Mouse (Mus musculus): ENCODE results near the gene Igfbp5. TPM values are rescaled to one million over a fixed set of nuclear protein-coding genes. Genes with fewer than 3 reads are reported as not detected.

Gene Igfbp5
- total RNA-seq, 1 experiment = 2.1 TPM

DNA sequence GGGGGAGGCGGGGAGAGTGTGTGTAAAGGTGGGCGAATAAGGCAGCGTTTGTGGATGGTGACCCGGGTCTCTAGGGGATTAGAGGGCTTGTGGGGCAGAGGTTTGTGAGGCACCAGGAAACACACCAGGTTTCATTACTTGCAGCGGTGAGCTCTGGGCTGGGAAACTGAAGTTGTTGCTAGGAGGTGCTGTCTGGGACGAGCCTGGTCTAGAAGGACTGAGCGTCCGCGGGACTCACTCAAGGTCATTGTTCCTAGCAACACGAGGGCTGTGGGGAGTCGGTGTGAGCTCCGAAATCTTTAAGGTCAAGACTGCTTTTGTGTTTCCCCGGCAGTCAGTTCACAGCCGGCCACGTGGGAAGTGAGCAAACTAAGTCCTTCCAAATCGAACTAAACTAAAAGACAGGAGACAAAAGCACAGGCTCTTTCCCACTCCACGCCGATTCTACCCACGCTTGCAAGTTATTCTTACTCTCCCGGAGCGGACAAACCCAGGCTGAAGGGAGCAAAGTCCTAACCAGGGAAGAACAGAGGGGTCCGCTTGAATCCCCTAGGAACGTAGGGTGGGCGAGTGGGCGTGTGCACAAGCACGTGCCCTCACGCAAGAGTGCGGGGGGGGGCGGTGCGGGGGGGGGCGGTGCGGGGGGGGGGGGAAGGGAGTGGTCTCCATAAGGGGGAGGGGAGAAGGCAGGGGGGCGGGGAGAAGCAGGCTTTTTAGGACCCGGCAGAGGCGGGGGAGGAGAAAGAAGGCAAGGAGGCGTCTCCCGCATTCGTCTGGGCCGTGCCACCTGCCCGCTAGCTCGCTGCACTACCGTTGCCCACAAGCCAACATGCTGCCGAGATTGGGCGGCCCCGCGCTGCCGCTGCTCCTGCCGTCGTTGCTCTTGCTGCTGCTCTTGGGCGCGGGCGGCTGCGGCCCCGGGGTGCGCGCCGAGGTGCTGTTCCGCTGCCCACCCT, 50.7 kb downstream of the Igfbp5 start, which contains the start of gene Igfbp2:
Igfbp2 (plus strand) TSS at position 753 of the 956 bp plus-strand sequence.
- in situ Hi-C loops (cut with MboI; ENCODE audit: low sequenced_read_pairs in 2 of 2, unreplicated experiment in 2 of 2) = no loop called here
- peaks cover 3 to 22% of the 10 kb centered on the region in 2 experiments for H3K4me1 ChIP-seq (ENCODE audit: control insufficient read depth in 2 of 2, insufficient read depth in 2 of 2, low read length in 2 of 2, poor library complexity in 1 of 2)
- DNase-seq (ENCODE audit: low read depth, low spot score) = peak; percentile 75

DNA sequence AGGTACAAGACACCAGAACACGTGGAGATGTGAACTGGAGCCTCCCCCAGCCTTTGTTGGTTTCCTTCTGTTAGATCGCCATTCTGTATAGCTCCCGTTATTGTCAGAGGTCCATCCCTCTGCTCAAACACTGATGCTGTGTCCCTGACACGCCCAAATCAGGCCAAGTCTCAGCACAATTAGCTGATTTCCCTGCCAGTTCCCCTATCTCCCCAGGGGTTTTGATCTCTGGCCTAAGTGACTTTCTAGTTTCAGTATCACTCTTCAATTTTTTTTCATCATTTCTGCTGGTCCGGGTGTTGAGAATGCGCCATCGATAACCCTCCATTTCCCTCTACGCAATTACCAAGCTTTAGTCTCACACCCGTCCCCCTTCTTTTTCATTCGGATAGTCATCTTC, 51.8 kb downstream of the Igfbp5 start:
- no peak for DNase-seq (ENCODE audit: low read depth, low spot score)
- no peaks in the 10 kb centered on the region for H3K9me3 ChIP-seq (ENCODE audit: control insufficient read depth, insufficient read depth, low read depth, low read length)
- TF ChIP-seq ZC3H11A (IDR thresholded peaks at IDR 0.05; ENCODE audit: borderline replicate concordance, low read depth, low read length) = no peak
- no peak for TF ChIP-seq HCFC1 (IDR thresholded peaks at IDR 0.05; ENCODE audit: borderline replicate concordance, insufficient read depth, low read length)
- no peak for TF ChIP-seq MAFK (IDR thresholded peaks at IDR 0.05; ENCODE audit: insufficient read depth, low read depth, low read length)
- in situ Hi-C loops (cut with MboI; ENCODE audit: low sequenced_read_pairs in 2 of 2, unreplicated experiment in 2 of 2) = no loop called here
- peak overlapping the region in 1 of 2 experiments; percentile 67; a peak in 2 of 4 replicates for H3K4me3 ChIP-seq (ENCODE audit: insufficient read depth in 1 of 2, low read depth in 1 of 2, low read length in 2 of 2, poor library complexity in 1 of 2, severe bottlenecking in 1 of 2)
- peaks cover 3 to 19% of the 10 kb centered on the region in 2 experiments for H3K4me1 ChIP-seq (ENCODE audit: control insufficient read depth in 2 of 2, insufficient read depth in 2 of 2, low read length in 2 of 2, poor library complexity in 1 of 2)
- H3K27ac ChIP-seq (ENCODE audit: insufficient read depth, low read depth, low read length, poor library complexity, severe bottlenecking) = no peak overlapping the region
- H3K9ac ChIP-seq (ENCODE audit: insufficient read depth, low read depth, low read length, poor library complexity, severe bottlenecking) = no peak overlapping the region
- peaks cover 4% of the 10 kb centered on the region; the same call in 1 of the 2 replicates for H3K36me3 ChIP-seq (ENCODE audit: control insufficient read depth, insufficient read depth, low read length, poor library complexity, severe bottlenecking)

More for the DNA sequence above, 50.7 kb downstream of the Igfbp5 start, which contains the start of gene Igfbp2:
- H3K4me3 ChIP-seq (ENCODE audit: insufficient read depth in 1 of 2, low read depth in 1 of 2, low read length in 2 of 2, poor library complexity in 1 of 2, severe bottlenecking in 1 of 2) = peak within 1 kb of the TSS; percentile 83 to 98
- H3K9ac ChIP-seq (ENCODE audit: insufficient read depth, low read depth, low read length, poor library complexity, severe bottlenecking) = peak within 1 kb of the TSS; percentile 91
- no peak for TF ChIP-seq HCFC1 (IDR thresholded peaks at IDR 0.05; ENCODE audit: borderline replicate concordance, insufficient read depth, low read length)
- no peak for TF ChIP-seq ZC3H11A (IDR thresholded peaks at IDR 0.05; ENCODE audit: borderline replicate concordance, low read depth, low read length)
- no peak for TF ChIP-seq MAFK (IDR thresholded peaks at IDR 0.05; ENCODE audit: insufficient read depth, low read depth, low read length)
- no peak for TF ChIP-seq CHD2 (IDR thresholded peaks at IDR 0.05; ENCODE audit: low read depth, low read length)
- TF ChIP-seq ZNF384 (IDR thresholded peaks at IDR 0.05; ENCODE audit: low read depth, low read length) = no peak
- H3K36me3 ChIP-seq (ENCODE audit: control insufficient read depth, insufficient read depth, low read length, poor library complexity, severe bottlenecking) = peaks cover 14% of the 10 kb centered on the region
- H3K27ac ChIP-seq (ENCODE audit: insufficient read depth, low read depth, low read length, poor library complexity, severe bottlenecking) = peak within 1 kb of the TSS; percentile 96
- no peaks in the 10 kb centered on the region for H3K9me3 ChIP-seq (ENCODE audit: control insufficient read depth, insufficient read depth, low read depth, low read length)

DNA sequence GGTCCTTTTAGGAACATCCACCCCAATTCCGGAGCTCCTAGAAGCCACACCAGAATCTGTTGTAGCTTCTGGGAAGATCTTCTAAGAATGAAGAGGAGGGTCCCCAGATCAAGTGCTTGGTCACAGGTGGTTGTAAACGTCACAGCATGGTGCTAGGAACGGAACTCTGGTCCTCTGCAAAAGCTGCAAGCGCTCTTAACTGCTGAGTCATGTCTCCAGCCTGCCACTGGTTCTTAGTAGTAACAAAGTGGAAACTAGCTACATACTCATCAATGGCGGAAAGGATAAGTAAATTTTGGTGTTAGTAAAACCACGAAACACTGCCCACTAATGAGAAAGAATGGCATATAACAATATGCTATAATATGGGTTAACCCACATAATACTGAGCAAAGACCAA, 54.7 kb downstream of the Igfbp5 start:
- H3K27ac ChIP-seq (ENCODE audit: insufficient read depth, low read depth, low read length, poor library complexity, severe bottlenecking) = no peak overlapping the region
- no peaks in the 10 kb centered on the region for H3K36me3 ChIP-seq (ENCODE audit: control insufficient read depth, insufficient read depth, low read length, poor library complexity, severe bottlenecking)
- in situ Hi-C loops (cut with MboI; ENCODE audit: low sequenced_read_pairs in 2 of 2, unreplicated experiment in 2 of 2) = no loop called here
- H3K9ac ChIP-seq (ENCODE audit: insufficient read depth, low read depth, low read length, poor library complexity, severe bottlenecking) = no peak overlapping the region
- no peaks in the 10 kb centered on the region for H3K9me3 ChIP-seq (ENCODE audit: control insufficient read depth, insufficient read depth, low read depth, low read length)
- TF ChIP-seq MAFK (IDR thresholded peaks at IDR 0.05; ENCODE audit: insufficient read depth, low read depth, low read length) (peak; percentile 80), CHD2 (IDR thresholded peaks at IDR 0.05; ENCODE audit: low read depth, low read length) (no peak)
- peaks cover 3 to 12% of the 10 kb centered on the region in 2 experiments for H3K4me1 ChIP-seq (ENCODE audit: control insufficient read depth in 2 of 2, insufficient read depth in 2 of 2, low read length in 2 of 2, poor library complexity in 1 of 2)
- DNase-seq (ENCODE audit: low read depth, low spot score) = no peak
- no peak overlapping the region for H3K4me3 ChIP-seq (ENCODE audit: insufficient read depth in 1 of 2, low read depth in 1 of 2, low read length in 2 of 2, poor library complexity in 1 of 2, severe bottlenecking in 1 of 2)

DNA sequence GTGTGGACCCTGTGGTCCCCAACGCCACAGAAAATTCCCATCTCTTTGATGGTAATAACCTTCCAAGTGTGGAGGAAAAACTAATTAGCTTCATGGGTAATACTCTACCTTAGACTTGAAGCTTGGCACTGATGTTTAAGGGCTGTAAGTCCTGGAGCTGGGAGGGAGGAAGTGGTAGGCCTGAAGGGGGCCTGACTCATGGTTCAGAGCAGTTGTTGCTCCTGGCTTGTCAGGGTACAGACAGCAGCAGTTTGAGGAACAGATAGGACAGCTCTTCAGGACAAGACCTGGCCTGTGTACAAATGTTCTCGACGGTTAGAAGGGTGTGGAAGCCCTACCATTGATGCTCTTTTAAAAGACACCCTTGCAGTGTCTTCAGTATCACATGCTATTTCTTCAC, 59.1 kb downstream of the Igfbp5 start:
- Histone ChIP-seq H3K9me3 (ENCODE audit: control insufficient read depth, insufficient read depth, low read depth, low read length) (no peaks in the 10 kb centered on the region), H3K27ac (ENCODE audit: insufficient read depth, low read depth, low read length, poor library complexity, severe bottlenecking) (no peak overlapping the region), H3K9ac (ENCODE audit: insufficient read depth, low read depth, low read length, poor library complexity, severe bottlenecking) (no peak overlapping the region), H3K36me3 (ENCODE audit: control insufficient read depth, insufficient read depth, low read length, poor library complexity, severe bottlenecking) (no peaks in the 10 kb centered on the region), H3K4me3 (ENCODE audit: insufficient read depth in 1 of 2, low read depth in 1 of 2, low read length in 2 of 2, poor library complexity in 1 of 2, severe bottlenecking in 1 of 2) (no peak overlapping the region), H3K4me1 (ENCODE audit: control insufficient read depth in 2 of 2, insufficient read depth in 2 of 2, low read length in 2 of 2, poor library complexity in 1 of 2) (peaks cover 7 to 14% of the 10 kb centered on the region in 2 experiments; a peak in 3 of 4 replicates)
- in situ Hi-C loops (cut with MboI; ENCODE audit: low sequenced_read_pairs in 2 of 2, unreplicated experiment in 2 of 2) = no loop called here
- no peak for DNase-seq (ENCODE audit: low read depth, low spot score)
- TF ChIP-seq CHD2 (IDR thresholded peaks at IDR 0.05; ENCODE audit: low read depth, low read length) = no peak
- TF ChIP-seq HCFC1 (IDR thresholded peaks at IDR 0.05; ENCODE audit: borderline replicate concordance, insufficient read depth, low read length) = no peak
- no peak for TF ChIP-seq ZC3H11A (IDR thresholded peaks at IDR 0.05; ENCODE audit: borderline replicate concordance, low read depth, low read length)
- no peak for TF ChIP-seq ZNF384 (IDR thresholded peaks at IDR 0.05; ENCODE audit: low read depth, low read length)
- no peak for TF ChIP-seq MAFK (IDR thresholded peaks at IDR 0.05; ENCODE audit: insufficient read depth, low read depth, low read length)

Measured in ES-E14 (cell line).